Mouse (Mus musculus) spleen, postnatal 0 days (tissue): ENCODE data around the gene Pou1f1. TPM values are rescaled to one million over a fixed set of nuclear protein-coding genes. Genes with fewer than 3 reads are reported as not detected.

Source experiments
- polyA plus RNA-seq: library from polyadenylated mRNA; unstranded; fragments of >200 nt; fragmentation: Nextera tagmentation; extraction: Ambion mirVana; gene quantifications from 2 replicates; pipeline ENCODE4 v1.2.1, GENCODE M21; 2015

Pou1f1 gene
- not detected in 2 replicates for polyA plus RNA-seq

DNA sequence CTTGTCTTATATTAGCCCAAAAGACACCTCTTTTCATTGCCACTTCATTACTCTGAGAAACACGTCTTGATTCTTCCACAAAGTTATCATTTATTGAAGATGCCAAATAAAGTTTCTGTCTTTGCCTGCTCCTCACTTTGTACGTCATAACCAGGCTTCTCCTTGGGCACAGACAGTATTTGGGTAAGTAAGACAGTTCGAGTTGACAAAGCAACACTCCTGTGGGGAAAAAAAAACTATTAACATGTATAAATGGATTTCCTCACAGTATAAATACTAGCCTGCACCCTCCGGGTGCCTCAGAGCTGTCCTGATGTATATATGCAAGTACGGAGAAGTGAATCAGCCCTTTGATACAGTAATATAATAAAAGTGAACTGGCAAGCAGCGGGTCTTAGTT is at the start of gene Pou1f1:
TSS of gene Pou1f1 (plus strand) at position 301 of the 400 bp plus-strand sequence.

DNA sequence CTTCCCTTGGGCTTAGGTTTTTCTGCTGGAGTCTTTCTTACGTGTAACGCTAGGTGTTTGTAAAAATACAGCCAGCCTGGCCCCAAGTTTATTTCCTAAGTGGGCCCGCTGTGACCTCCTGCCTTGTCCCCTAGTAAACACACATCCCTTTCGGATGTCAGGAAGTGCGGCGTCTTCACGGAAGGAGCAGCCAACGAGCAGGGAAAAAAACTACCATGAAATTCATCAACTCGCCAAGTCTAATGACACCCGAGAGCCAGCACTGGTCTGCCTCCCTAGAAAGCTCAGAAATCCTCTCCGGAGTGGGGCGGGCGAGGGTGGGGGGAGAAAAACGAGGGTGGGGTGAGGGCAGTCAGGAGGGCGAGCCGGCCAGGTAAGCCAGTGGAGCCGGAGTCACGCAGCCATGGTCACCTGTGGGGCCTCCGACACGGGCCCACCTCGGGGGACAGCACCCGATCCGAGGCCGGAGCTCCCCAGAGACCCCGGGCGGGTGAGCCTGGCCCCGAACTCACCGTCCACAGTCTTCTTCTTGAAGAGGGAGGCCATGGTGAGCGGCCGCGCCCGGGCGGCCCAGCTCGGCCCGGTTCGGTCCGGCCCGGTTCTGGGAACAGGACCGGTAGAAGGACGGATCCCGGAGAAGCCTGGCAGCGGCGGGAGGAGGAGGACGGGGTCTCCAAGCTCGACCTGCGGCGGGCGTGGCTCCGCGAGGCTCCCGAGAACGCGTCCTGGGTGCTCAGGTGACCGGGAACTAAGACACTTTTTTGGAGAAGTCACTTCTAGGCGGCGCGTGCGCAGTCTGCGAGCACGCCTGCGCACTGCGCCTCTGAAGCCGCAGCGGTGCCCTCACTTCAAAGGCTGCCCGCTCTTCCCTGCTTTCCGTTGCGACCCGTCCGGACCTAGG is 41.9 kb downstream of the Pou1f1 start, which contains the start of gene Chmp2b:
TSS of gene Chmp2b (minus strand) at position 764 of the 901 bp plus-strand sequence.

Other genes starting within 250 kb of the Pou1f1 start
- gene Chmp2b, start 42.2 kb downstream of the Pou1f1 start, polyA plus RNA-seq = 29.7 and 34.7 TPM in 2 replicates